Mouse (Mus musculus): ENCODE measurements around the gene Shank2.

DNA sequence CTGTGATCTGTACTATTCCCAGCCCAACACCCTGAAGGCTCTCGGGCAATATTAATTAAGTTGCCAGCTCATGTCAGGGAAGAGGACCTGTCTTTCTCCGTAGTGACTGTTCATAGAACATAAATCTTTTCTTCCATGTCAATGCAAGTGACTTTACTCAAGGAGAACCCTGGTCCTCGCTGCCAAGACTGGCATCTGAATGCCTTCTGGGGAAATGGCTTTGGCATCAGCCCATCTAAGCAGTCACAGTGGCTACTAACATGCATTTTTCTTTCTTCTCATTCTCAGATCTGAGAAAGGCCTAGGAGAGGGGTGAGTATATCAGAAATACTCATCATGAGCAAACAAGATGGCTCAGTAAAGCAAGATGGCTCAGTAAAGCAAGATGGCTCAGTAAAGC lies 138.7 kb downstream of the Shank2 start:
- TF ChIP-seq CTCF (IDR thresholded peaks at IDR 0.05) (no peak), POLR2A (IDR thresholded peaks at IDR 0.05; ENCODE audit: insufficient read depth, low read depth, low read length) (no peak)

Measured in heart, adult 2 months (tissue).